Mouse (Mus musculus): ENCODE data around the gene Six1.

The Six1 gene

DNA sequence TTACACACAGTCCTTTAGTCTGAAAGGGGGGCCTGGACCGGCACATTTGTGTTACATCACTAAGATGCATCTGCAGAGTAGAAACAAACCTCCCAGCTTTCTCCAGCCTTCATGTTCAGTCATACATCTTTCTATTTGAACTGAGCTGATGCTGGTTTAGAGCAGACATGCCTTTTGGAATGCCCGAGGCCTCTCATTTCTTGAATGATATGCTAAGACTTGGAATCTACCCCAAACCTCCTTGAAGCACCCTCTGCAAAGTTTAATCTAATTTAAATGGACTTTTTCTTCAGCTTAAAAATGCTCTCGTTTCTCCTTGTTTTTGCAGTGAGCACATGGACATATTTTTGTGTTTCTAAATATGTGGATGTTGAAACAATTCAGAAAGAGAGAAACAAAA, 21.0 kb downstream of the Six1 start:
- Histone ChIP-seq H3K9me3 (ENCODE audit: low read length) (peaks cover under 1% of the 10 kb centered on the region; the same call in 1 of the 2 replicates), H3K4me3 (replicated peaks; ENCODE audit: low read length) (no peak overlapping the region), H3K4me1 (replicated peaks; ENCODE audit: low read depth, low read length) (peaks cover 14% of the 10 kb centered on the region), H3K36me3 (ENCODE audit: insufficient read depth, low read length) (no peaks in the 10 kb centered on the region), H3K27me3 (ENCODE audit: insufficient read depth, low read length) (peaks cover 33% of the 10 kb centered on the region)
- TF ChIP-seq POU5F1 (IDR thresholded peaks at IDR 0.05; ENCODE audit: borderline replicate concordance, low read length) (no peak), CTCF (conservative IDR thresholded peaks at IDR 0.05; ENCODE audit: low read length) (no peak), NANOG (IDR thresholded peaks at IDR 0.05; ENCODE audit: borderline replicate concordance, low read length) (no peak)

DNA sequence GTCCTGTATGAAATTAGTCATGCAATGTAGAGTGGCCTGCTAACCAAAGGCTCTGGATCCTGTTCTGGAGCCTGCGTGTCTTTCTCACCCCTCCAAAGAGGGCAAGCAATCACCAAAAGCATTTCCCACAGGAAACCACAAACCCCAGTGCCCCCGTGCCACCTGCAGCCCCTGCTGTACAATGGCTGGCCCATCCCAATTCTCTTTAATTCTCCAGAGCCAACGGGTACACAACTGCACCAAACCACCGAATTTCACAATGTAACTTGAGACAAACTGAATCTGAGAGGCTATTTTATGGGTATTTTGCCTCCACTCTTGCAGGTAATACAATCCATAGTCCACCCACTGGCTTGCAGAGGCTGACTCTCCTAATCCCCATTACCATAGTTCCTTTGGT, 22.4 kb downstream of the Six1 start:
- TF ChIP-seq CTCF (conservative IDR thresholded peaks at IDR 0.05; ENCODE audit: low read length) = no peak
- TF ChIP-seq POU5F1 (IDR thresholded peaks at IDR 0.05; ENCODE audit: borderline replicate concordance, low read length) = no peak
- no peak for TF ChIP-seq NANOG (IDR thresholded peaks at IDR 0.05; ENCODE audit: borderline replicate concordance, low read length)
- H3K36me3 ChIP-seq (ENCODE audit: insufficient read depth, low read length) = no peaks in the 10 kb centered on the region
- peaks cover 26% of the 10 kb centered on the region for H3K27me3 ChIP-seq (ENCODE audit: insufficient read depth, low read length)
- H3K9me3 ChIP-seq (ENCODE audit: low read length) = peaks cover 14% of the 10 kb centered on the region
- peaks cover 14% of the 10 kb centered on the region for H3K4me1 ChIP-seq (replicated peaks; ENCODE audit: low read depth, low read length)
- H3K4me3 ChIP-seq (replicated peaks; ENCODE audit: low read length) = no peak overlapping the region

GRCm38 (mm10) chr12:73025490-73025889, 28.2 kb downstream of the Six1 start:
- Histone ChIP-seq H3K4me3 (replicated peaks; ENCODE audit: low read length) (no peak overlapping the region), H3K27me3 (ENCODE audit: insufficient read depth, low read length) (no peaks in the 10 kb centered on the region), H3K9me3 (ENCODE audit: low read length) (peaks cover 15% of the 10 kb centered on the region), H3K4me1 (replicated peaks; ENCODE audit: low read depth, low read length) (no peaks in the 10 kb centered on the region), H3K36me3 (ENCODE audit: insufficient read depth, low read length) (no peaks in the 10 kb centered on the region)
- TF ChIP-seq NANOG (IDR thresholded peaks at IDR 0.05; ENCODE audit: borderline replicate concordance, low read length) = no peak
- TF ChIP-seq POU5F1 (IDR thresholded peaks at IDR 0.05; ENCODE audit: borderline replicate concordance, low read length) = no peak
- no peak for TF ChIP-seq CTCF (conservative IDR thresholded peaks at IDR 0.05; ENCODE audit: low read length)

DNA sequence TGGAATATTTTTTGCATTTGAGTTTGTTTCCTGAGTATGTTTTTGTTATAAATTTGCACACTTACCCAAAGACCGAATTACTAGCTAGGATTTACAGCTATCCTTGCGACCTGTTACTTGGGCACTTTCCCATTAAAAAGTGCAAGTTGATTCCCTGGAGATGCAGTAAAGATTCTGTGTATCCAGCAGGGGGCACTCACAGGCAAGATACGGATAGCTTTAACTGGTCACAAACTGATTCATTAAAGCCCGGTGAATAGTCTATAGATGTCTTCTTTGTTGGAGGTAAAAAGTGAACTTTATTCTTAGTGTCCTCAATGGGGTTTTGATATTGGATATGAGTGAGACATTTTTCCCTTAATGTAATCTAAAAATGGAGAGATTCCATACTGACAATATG, 32.7 kb downstream of the Six1 start:
- Histone ChIP-seq H3K4me1 (replicated peaks; ENCODE audit: low read depth, low read length) (no peaks in the 10 kb centered on the region), H3K36me3 (ENCODE audit: insufficient read depth, low read length) (no peaks in the 10 kb centered on the region), H3K4me3 (replicated peaks; ENCODE audit: low read length) (no peak overlapping the region), H3K9me3 (ENCODE audit: low read length) (no peaks in the 10 kb centered on the region), H3K27me3 (ENCODE audit: insufficient read depth, low read length) (no peaks in the 10 kb centered on the region)
- TF ChIP-seq POU5F1 (IDR thresholded peaks at IDR 0.05; ENCODE audit: borderline replicate concordance, low read length) = no peak
- TF ChIP-seq CTCF (conservative IDR thresholded peaks at IDR 0.05; ENCODE audit: low read length) = peak; percentile 63
- TF ChIP-seq NANOG (IDR thresholded peaks at IDR 0.05; ENCODE audit: borderline replicate concordance, low read length) = no peak

DNA sequence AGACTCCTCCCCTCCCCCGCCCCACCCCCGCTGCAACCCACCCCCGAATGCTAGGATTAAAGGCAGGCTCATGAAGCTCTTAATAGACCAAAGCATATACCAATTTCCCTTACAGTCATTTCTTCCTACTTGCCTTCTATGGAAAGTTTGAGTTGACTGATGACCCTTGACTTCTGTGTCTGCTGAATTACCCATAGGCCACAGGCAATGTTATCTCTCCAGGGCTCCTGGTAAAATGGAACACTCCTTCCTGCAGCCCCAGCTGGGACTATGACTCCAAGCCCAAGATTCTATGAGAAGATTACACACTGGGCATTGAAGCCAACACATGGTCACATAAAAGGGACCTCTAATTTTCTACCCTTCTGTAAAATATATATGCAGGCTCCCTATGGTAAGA, 33.3 kb downstream of the Six1 start:
- no peaks in the 10 kb centered on the region for H3K4me1 ChIP-seq (replicated peaks; ENCODE audit: low read depth, low read length)
- no peaks in the 10 kb centered on the region for H3K36me3 ChIP-seq (ENCODE audit: insufficient read depth, low read length)
- TF ChIP-seq NANOG (IDR thresholded peaks at IDR 0.05; ENCODE audit: borderline replicate concordance, low read length) (no peak), CTCF (conservative IDR thresholded peaks at IDR 0.05; ENCODE audit: low read length) (no peak), POU5F1 (IDR thresholded peaks at IDR 0.05; ENCODE audit: borderline replicate concordance, low read length) (no peak)
- no peak overlapping the region for H3K4me3 ChIP-seq (replicated peaks; ENCODE audit: low read length)
- no peaks in the 10 kb centered on the region for H3K27me3 ChIP-seq (ENCODE audit: insufficient read depth, low read length)
- no peaks in the 10 kb centered on the region for H3K9me3 ChIP-seq (ENCODE audit: low read length)

DNA sequence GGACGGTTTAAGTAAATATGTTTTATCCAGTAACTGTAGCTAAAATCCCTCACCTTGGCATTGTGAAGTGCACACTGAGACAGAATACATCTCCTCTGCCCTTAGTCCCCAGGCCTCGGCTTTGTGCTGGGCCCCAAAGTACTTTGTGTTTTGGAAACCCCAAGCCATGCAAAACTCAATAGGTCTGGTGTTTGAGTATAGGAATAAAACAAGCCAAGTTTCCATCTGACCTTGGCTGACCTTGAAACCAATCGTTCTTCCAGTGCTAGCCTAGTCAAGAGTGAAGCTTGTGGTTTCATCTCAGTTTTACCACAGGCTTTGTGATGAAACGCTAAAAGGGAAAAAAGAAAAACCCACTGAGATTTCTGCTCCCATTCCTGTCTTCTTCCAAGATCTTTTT, 34.8 kb downstream of the Six1 start:
- no peak overlapping the region for H3K4me3 ChIP-seq (replicated peaks; ENCODE audit: low read length)
- TF ChIP-seq POU5F1 (IDR thresholded peaks at IDR 0.05; ENCODE audit: borderline replicate concordance, low read length) (no peak), NANOG (IDR thresholded peaks at IDR 0.05; ENCODE audit: borderline replicate concordance, low read length) (no peak), CTCF (conservative IDR thresholded peaks at IDR 0.05; ENCODE audit: low read length) (no peak)
- H3K36me3 ChIP-seq (ENCODE audit: insufficient read depth, low read length) = no peaks in the 10 kb centered on the region
- no peaks in the 10 kb centered on the region for H3K9me3 ChIP-seq (ENCODE audit: low read length)
- H3K27me3 ChIP-seq (ENCODE audit: insufficient read depth, low read length) = no peaks in the 10 kb centered on the region
- no peaks in the 10 kb centered on the region for H3K4me1 ChIP-seq (replicated peaks; ENCODE audit: low read depth, low read length)

DNA sequence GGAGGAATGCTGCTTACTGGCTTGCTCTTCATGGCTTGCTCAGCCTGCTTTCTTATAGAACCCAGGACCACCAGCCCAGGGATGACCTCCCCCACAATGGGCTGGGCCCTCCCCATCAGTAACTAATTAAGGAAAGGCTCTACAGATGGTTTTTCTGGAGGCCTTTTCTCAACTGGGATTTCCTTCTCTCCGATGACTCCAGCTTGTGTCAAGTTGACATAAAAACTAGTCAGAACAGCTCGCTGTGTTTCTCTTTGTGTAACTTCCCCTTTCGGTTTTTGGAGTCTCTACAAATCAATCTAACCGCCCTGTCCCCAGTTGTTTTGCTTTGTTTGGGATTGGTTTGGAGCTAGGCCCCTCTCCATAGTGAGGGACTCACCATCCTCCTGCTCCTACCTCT, 37.5 kb downstream of the Six1 start:
- H3K36me3 ChIP-seq (ENCODE audit: insufficient read depth, low read length) = no peaks in the 10 kb centered on the region
- no peak overlapping the region for H3K4me3 ChIP-seq (replicated peaks; ENCODE audit: low read length)
- H3K4me1 ChIP-seq (replicated peaks; ENCODE audit: low read depth, low read length) = 0 out of 2 replicates have a peak, but pooled peaks cover 3% of the 10 kb centered on the region
- no peaks in the 10 kb centered on the region for H3K27me3 ChIP-seq (ENCODE audit: insufficient read depth, low read length)
- TF ChIP-seq CTCF (conservative IDR thresholded peaks at IDR 0.05; ENCODE audit: low read length) = no peak
- TF ChIP-seq POU5F1 (IDR thresholded peaks at IDR 0.05; ENCODE audit: borderline replicate concordance, low read length) = no peak
- no peak for TF ChIP-seq NANOG (IDR thresholded peaks at IDR 0.05; ENCODE audit: borderline replicate concordance, low read length)
- H3K9me3 ChIP-seq (ENCODE audit: low read length) = no peaks in the 10 kb centered on the region

- Histone ChIP-seq H3K36me3 (ENCODE audit: insufficient read depth, low read length) (no peaks in the 10 kb centered on the region), H3K27me3 (ENCODE audit: insufficient read depth, low read length) (no peaks in the 10 kb centered on the region), H3K9me3 (ENCODE audit: low read length) (no peaks in the 10 kb centered on the region), H3K4me1 (replicated peaks; ENCODE audit: low read depth, low read length) (0 out of 2 replicates have a peak, but pooled peaks cover 6% of the 10 kb centered on the region), H3K4me3 (replicated peaks; ENCODE audit: low read length) (no peak overlapping the region)
- TF ChIP-seq POU5F1 (IDR thresholded peaks at IDR 0.05; ENCODE audit: borderline replicate concordance, low read length) (no peak), CTCF (conservative IDR thresholded peaks at IDR 0.05; ENCODE audit: low read length) (no peak), NANOG (IDR thresholded peaks at IDR 0.05; ENCODE audit: borderline replicate concordance, low read length) (no peak)
Measured at GRCm38 (mm10) chr12:73014311-73014710, 39.4 kb downstream of the Six1 start.

DNA sequence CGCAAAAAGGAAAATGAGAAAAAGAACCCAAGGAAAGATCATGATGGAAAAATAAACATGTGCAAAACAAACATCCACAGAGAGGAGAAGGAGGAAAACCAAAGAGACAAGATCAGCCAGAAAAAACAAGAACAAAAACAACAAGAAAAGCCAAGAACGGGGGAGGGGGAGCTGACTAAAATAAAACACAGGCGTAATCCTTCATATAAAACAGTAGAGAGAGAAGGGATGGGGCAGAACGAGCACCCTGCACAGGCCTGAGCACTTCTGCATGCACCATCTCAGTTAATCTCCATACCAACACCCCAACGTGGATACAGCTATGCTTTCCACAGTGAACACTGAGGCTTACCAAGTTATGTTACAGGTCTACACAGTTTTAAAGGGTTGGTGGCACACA, 40.9 kb downstream of the Six1 start:
- Histone ChIP-seq H3K9me3 (ENCODE audit: low read length) (no peaks in the 10 kb centered on the region; the same call in 1 of the 2 replicates), H3K4me3 (replicated peaks; ENCODE audit: low read length) (no peak overlapping the region), H3K4me1 (replicated peaks; ENCODE audit: low read depth, low read length) (0 out of 2 replicates have a peak, but pooled peaks cover 6% of the 10 kb centered on the region), H3K27me3 (ENCODE audit: insufficient read depth, low read length) (no peaks in the 10 kb centered on the region), H3K36me3 (ENCODE audit: insufficient read depth, low read length) (no peaks in the 10 kb centered on the region)
- TF ChIP-seq NANOG (IDR thresholded peaks at IDR 0.05; ENCODE audit: borderline replicate concordance, low read length) (no peak), CTCF (conservative IDR thresholded peaks at IDR 0.05; ENCODE audit: low read length) (no peak), POU5F1 (IDR thresholded peaks at IDR 0.05; ENCODE audit: borderline replicate concordance, low read length) (no peak)

All from E14TG2a.4 (cell line).